Mouse (Mus musculus): ENCODE results near the gene Zfp809. TPM values are rescaled to one million over a fixed set of nuclear protein-coding genes. Genes with fewer than 3 reads are reported as not detected.

Zfp809 gene
- polyA plus RNA-seq, 1 experiment from 2014 or later = 20.9 TPM

GRCm38 (mm10) chr9:22278733-22279132, 53.2 kb downstream of the Zfp809 start:
- peaks cover 89% of the 10 kb centered on the region for H3K36me3 ChIP-seq
- H3K9me3 ChIP-seq (replicated peaks) = peaks cover 71% of the 10 kb centered on the region
- H3K9ac ChIP-seq = no peak overlapping the region
- H3K4me1 ChIP-seq = no peaks in the 10 kb centered on the region
- no peak overlapping the region for H3K4me3 ChIP-seq (replicated peaks)
- no peak overlapping the region for H3K27ac ChIP-seq
- no peak overlapping the region for H3K4me2 ChIP-seq
- no peak for ATAC-seq (replicated peaks; ENCODE audit: low FRiP score)
- WGBS = 99% methylated on average over 4 of the region's 4 CpGs
- H3K27me3 ChIP-seq = no peaks in the 10 kb centered on the region

Other genes with a start within 250 kb of the Zfp809 start
- 23.7 and 24.5 TPM in 2 replicates for gene Rgl3, start 236.3 kb upstream of the Zfp809 start, polyA plus RNA-seq (2015; fragmentation: Nextera tagmentation; extraction: Ambion mirVana)
- 1.6 TPM in 2 replicates for gene Ccdc151, start 223.1 kb upstream of the Zfp809 start, polyA plus RNA-seq (2015; fragmentation: Nextera tagmentation; extraction: Ambion mirVana)
- 137 and 140 TPM in 2 replicates for gene Prkcsh, start 222.9 kb upstream of the Zfp809 start, polyA plus RNA-seq (2015; fragmentation: Nextera tagmentation; extraction: Ambion mirVana)
- gene Elavl3, start 173.7 kb upstream of the Zfp809 start, polyA plus RNA-seq (2015; fragmentation: Nextera tagmentation; extraction: Ambion mirVana) = 0.53 and 1.1 TPM in 2 replicates
- gene Gm49318, start 154.5 kb upstream of the Zfp809 start, polyA plus RNA-seq (2015; fragmentation: Nextera tagmentation; extraction: Ambion mirVana) = not detected in 2 replicates
- gene Zfp653, start 154.3 kb upstream of the Zfp809 start, polyA plus RNA-seq (2015; fragmentation: Nextera tagmentation; extraction: Ambion mirVana) = 11.7 and 14.0 TPM in 2 replicates
- gene Ecsit, start 140.3 kb upstream of the Zfp809 start, polyA plus RNA-seq (2015; fragmentation: Nextera tagmentation; extraction: Ambion mirVana) = 43.1 and 49.4 TPM in 2 replicates
- 11.1 and 40.8 TPM in 2 replicates for gene Cnn1, start 126.5 kb upstream of the Zfp809 start, polyA plus RNA-seq (2015; fragmentation: Nextera tagmentation; extraction: Ambion mirVana)
- gene Elof1, start 108.5 kb upstream of the Zfp809 start, polyA plus RNA-seq (2015; fragmentation: Nextera tagmentation; extraction: Ambion mirVana) = 193 and 194 TPM in 2 replicates
- gene Acp5, start 90.0 kb upstream of the Zfp809 start, polyA plus RNA-seq (2015; fragmentation: Nextera tagmentation; extraction: Ambion mirVana) = 7.3 and 23.2 TPM in 2 replicates
- 70.0 and 73.1 TPM in 2 replicates for gene Pigyl, start 68.9 kb upstream of the Zfp809 start, polyA plus RNA-seq (2015; fragmentation: Nextera tagmentation; extraction: Ambion mirVana)
- 0.31 and 0.55 TPM in 2 replicates for gene Zfp872, start 37.6 kb upstream of the Zfp809 start, polyA plus RNA-seq (2015; fragmentation: Nextera tagmentation; extraction: Ambion mirVana)
- 4.9 and 5.0 TPM in 2 replicates for gene Zfp599, start 34.2 kb downstream of the Zfp809 start, polyA plus RNA-seq (2015; fragmentation: Nextera tagmentation; extraction: Ambion mirVana)
- gene Zfp810, start 81.9 kb downstream of the Zfp809 start, polyA plus RNA-seq (2015; fragmentation: Nextera tagmentation; extraction: Ambion mirVana) = 23.2 and 24.5 TPM in 2 replicates
- gene Anln, start 163.5 kb downstream of the Zfp809 start, polyA plus RNA-seq (2015; fragmentation: Nextera tagmentation; extraction: Ambion mirVana) = 44.8 and 49.6 TPM in 2 replicates
- gene 9530077C05Rik, start 185.8 kb downstream of the Zfp809 start, polyA plus RNA-seq (2015; fragmentation: Nextera tagmentation; extraction: Ambion mirVana) = 3.6 and 5.0 TPM in 2 replicates
- gene Gm17545, start 228.6 kb downstream of the Zfp809 start, polyA plus RNA-seq (2015; fragmentation: Nextera tagmentation; extraction: Ambion mirVana) = not detected in 2 replicates
- gene Rp9, start 244.0 kb downstream of the Zfp809 start, polyA plus RNA-seq (2015; fragmentation: Nextera tagmentation; extraction: Ambion mirVana) = 64.9 and 65.5 TPM in 2 replicates

Measured in kidney, embryonic 15.5 days (tissue).